Mouse (Mus musculus): Measurements from ENCODE around the gene Myl9. TPM values are rescaled to one million over a fixed set of nuclear protein-coding genes. Genes with fewer than 3 reads are reported as not detected.
A peak's percentile ranks its signal among the peaks of the same experiment; 100 is the strongest.

The Myl9 gene
- total RNA-seq, 2 experiments from 2014 or later: not detected

DNA sequence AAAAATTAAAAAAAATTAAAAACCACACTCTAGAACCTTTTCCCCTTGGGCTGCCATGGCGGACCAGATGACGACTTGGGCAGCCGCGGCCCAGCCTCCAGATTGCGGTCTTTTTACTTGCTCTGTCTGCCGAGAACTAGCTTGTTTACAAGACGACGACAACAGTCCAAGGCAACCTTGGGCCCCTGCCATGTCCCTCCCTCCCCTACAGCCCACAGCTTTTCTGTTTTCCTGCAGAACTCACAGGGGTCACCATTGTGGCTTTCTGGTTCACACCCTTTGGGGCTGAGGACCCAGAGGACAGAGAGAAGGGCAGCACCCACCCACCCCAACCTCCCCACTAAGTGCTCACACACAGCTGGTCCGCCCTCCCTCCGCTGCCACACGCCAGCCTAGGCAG, 12.1 kb upstream of the Myl9 start:
- ATAC-seq (replicated peaks; ENCODE audit: poor library complexity, severe bottlenecking): no peak

DNA sequence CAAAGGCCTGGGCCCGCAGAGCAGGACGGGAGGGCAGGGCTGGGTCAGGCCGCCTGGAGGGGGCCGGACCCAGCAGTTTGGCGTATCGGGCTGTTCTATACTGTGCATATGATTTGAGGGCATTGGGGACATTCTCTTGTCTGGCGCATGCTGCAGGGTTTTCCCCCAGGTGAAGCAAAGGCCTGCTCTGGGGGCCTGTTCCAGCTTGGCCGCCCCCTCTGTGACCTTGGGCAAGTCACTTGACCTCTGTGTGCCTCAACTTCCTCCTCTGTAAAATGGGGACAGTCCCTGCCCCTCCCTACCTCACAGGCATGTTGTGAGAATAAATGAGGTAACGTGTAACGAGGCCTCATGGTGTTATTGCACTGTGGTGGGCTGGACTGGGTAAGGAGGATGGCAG, 11.2 kb upstream of the Myl9 start:
- ATAC-seq (replicated peaks; ENCODE audit: poor library complexity, severe bottlenecking): no peak

DNA sequence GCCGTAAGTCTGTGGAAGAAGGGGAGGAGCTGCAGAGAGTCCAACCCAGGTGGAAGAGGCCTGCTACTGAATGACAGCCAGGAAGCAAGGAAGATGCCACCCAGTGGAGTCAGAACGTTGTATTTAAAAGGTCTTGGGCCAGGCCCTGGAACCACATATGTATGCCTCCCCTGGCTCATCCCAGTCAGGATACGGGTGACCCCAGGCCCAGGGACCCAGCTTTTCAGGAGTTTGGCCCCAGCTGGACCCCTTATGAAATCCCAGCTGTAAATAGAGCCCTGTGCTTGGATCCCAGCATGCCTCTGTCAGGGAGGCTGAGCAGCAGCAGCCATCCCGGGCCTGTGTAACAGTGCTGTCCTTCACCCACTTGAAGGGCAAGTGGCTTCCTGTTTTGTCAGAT, 10.5 kb upstream of the Myl9 start:
- ATAC-seq (replicated peaks; ENCODE audit: poor library complexity, severe bottlenecking): no peak

DNA sequence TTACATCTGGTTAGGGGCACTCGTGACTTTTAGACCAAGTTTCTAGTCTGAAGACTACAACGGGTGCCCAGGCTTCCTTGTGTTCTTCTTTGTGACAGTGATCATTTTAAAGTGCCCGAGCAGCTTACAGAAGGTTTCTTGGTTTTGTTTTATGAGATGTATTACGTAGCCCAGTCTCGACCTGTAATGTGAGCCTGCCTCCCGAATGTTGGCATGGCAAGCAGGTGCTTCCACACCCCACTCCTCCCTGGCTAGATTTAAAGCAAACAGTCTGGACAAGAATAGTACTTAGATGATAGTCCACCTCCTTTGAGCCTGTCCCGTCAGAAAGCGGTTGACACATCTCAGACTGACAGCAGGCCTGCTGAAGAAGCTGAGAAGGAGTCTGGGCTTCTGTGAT, 9.6 kb upstream of the Myl9 start:
- ATAC-seq (replicated peaks; ENCODE audit: poor library complexity, severe bottlenecking): no peak

DNA sequence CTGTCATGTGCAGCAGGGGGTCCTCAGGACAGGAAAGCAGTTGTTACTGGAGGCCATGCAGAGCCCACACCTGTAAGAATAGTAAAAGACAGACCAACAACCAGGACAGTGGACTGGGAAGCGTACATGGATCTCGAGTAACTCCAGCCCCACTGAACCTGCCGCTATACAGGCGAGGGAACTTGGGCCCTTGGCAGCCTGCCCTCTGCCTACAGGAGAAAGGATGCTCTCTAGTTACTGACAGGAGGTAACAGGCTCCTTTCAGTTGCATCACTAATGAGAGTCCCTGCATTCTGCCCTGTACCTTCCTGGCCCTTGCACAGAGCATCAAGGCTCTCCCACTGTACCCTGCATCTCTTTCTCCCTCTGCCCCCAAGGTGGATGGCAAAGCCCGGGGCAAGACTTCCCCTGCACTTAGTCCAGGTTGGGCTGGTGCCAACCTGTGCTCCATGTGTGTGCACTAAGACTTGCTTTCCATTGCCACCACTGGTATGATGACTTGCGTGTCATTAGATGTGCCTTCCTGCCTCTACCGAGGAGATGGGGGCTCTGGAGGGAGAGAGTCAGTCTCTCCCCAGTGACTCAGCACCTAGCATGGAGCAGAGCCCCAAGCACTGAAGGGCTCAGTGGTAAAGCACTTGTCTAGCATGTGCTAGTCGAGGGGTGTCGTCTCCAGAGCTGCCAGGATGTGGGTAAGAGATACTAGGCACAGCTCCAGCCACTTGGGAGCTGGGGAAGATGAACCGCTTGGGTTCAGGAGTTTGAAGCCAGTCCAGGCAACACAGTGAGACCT, 8.8 kb upstream of the Myl9 start:
- 0 out of 2 replicates have a peak, but pooled peaks have one; percentile 12 for ATAC-seq (replicated peaks; ENCODE audit: poor library complexity, severe bottlenecking)

DNA sequence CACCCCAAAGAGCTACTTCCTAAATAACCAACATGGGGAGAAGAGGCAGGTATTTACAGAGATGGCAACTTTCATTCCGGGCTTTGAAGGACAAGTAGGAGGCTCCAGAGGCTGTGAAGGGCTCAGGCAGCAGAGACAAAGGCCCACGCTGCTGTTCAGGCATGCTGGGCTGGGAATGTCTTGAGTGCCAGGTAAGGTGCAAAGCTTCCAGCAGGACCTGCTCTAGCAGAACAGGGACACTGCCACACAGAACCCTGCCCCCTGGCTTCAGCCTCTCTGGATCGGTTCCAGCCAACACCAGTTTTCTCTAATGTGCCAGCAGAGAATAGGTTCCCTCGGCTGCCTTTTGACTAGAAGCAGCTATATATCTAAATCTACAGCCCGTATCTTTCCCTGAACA, 8.1 kb upstream of the Myl9 start:
- ATAC-seq (replicated peaks; ENCODE audit: poor library complexity, severe bottlenecking): no peak

DNA sequence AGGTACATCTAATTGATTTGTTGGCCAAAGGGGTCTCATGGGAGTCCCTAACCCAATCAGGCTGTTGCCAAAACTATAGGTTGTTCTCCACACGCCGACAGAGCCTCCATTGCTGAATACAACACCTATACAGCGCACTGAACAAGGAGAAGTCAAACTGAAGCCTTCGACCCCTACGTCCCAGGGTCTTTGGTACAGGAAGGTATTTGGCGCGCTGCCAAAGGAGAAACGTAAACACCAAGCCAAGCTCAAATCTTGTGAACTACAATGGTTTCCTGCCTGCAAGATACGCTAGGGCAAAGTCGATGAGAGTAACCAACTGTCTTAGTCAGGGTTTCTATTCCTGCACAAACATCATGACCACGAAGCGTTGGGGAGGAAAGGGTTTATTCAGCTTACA, 5.9 kb upstream of the Myl9 start:
- no peak for ATAC-seq (replicated peaks; ENCODE audit: poor library complexity, severe bottlenecking)

DNA sequence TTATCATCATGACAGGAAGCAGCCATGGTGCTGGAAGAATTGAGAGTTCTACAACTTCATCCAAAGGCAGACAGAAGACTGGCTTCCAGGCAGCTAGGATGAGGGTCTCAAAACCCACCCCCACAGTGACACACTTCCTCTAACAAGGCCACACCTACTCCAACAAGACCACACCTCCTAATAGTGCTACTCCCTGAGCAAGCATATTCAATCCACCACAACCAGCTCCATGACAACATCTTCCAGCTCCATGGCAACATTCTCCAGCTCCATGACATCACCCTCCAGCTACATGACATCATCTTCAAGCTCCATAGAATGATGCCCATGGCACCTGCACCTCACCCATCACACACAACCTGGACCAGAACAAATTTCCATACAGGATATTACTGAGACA, 1.8 kb upstream of the Myl9 start:
- no peak for ATAC-seq (replicated peaks; ENCODE audit: poor library complexity, severe bottlenecking)

DNA sequence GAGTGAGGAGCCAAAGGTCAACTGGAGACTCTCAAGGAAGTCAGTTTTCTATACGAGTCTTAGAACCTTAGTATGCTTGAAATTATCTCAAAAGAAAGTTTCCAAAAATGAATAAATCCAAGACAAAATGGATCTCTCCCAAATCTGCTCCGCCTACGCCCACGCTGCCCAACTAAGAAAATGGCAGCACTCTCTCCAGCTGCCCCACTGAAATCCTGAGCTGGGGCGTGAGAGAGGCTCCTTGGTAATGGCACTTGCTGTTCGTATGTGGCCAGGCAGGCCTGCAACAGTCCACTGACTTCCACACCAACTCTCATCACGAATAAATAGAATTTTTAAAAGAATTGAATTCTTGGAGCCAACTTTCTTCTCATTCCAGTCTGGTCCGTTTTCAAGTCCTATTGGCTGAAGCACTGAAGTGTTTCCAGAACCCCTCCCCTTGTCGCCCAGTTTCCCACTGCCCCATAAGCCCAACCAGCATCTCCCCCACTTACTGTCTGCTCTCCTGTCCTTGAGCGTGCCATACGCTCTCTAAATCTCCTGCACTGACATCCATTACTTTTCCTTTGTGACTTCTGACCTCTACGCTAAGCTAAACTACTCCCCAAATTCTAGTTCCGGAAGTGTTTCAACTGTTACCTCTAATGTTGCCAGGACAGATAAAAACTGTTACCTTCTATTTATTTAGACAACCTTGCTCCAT, 1.0 kb upstream of the Myl9 start:
- no peak for ATAC-seq (replicated peaks; ENCODE audit: poor library complexity, severe bottlenecking)

DNA sequence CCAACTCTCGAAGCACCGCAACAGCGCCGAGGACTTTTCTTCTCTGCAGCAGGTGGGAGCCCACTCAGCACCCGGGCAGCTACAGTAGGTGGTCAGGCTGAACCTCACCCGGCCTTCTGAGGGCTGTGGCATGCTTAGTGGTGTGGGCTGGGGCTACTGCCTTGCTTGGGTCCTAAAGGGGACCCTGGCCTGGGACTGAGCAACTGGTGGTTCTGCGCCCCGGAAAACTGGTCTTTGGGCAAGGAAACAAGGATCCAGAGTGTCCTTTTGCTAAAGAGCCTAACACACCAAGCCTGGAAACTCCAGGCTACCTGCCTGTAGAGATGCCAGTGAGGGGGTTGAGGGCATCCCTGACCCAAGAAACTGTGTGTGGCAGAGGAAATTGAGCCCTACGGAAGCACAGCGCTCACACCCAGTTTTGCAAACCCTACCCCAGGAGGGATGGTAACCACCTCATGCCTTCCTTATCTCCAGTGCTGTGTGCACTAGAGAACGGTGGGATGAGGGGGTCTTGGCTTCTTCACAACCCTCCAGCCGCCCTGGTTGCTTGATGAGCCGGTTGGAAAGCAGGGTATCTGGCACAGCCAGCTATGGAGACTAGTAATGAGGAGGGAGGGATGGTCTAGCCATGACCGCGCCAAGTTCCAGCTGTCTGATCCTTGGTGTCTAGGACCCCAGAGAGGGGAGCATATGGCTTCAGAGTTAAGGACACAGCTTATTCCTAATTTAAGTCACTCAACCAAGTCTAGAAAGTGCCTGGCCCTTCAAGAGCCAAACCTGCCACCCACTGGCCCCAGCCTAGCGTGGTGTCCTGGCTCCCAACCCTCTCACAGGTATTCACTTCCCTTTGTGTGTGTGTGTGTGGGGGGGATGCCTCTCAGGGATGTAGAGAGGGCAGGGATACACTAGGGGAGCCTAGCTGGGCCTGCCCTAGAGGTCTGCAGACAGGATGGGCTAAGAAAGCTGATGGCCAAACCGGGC, 525 bp downstream of the Myl9 start:
- ATAC-seq (replicated peaks; ENCODE audit: poor library complexity, severe bottlenecking): no peak

DNA sequence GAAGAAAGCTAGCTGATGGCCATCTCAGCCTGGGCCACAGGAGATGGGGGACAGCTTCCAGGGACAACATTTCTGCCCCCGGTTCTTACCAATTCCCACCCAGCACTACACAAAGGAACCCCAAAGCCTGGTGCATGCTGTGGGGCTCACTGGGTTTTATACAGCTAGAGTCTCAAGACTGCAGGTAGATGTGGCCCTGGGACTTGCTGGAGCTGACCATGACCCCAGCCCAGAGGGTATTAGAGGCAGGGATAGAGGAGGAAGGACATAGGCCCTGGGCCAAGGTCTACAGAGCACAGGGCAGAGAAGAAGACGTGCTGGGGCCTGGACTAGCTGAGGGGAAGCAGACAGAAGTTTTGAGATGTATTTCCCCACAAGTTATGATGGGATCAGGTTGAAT, 1.7 kb downstream of the Myl9 start:
- no peak for ATAC-seq (replicated peaks; ENCODE audit: poor library complexity, severe bottlenecking)

DNA sequence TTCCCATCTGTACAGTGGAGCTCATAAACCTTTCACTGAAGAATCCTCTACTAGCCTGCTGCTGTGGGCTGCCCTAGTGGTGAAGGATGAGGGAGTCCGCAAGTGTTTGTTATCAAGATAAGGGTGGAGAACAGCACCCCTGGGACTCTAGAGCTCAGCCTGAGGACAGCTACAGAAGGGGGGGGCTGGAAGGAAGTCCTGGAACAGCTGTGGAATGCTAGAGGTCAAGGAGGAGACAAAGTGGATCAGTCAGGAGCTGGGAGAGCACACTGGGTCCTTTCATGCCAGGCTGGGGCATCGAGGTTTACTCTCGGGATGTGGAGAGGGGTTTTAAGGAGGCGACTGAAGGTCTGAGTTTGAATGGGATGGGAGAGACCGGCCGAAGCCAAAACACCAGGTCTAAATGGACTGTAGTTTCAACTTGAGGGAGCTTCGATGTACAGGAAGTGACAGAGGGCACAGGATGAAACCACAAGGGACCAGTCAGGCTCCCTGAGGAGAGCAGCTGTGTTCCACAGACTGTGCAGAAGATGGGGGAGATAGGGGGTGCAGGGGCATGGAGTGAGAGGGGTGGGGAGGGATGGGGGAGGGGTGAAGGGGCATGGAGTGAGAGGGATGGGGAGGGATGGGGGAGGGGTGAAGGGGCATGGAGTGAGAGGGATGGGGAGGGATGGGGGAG, 2.2 kb downstream of the Myl9 start:
- no peak for ATAC-seq (replicated peaks; ENCODE audit: poor library complexity, severe bottlenecking)

DNA sequence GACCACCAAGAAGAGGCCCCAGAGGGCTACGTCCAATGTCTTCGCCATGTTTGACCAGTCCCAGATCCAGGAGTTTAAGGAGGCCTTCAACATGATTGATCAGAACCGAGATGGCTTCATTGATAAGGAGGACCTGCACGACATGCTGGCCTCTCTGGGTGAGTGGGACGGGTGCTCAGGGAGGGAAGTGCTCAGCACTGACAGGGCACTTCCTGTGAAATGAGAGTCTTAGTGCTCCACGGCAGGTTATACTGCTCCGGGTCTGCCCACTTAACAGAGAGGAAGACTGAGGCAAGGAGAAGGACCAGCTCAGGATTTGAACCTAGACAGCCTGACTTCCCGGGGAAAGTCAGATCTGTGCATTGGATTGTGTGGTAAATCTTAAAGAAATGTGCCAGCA, 3.4 kb downstream of the Myl9 start:
- no peak for ATAC-seq (replicated peaks; ENCODE audit: poor library complexity, severe bottlenecking)

DNA sequence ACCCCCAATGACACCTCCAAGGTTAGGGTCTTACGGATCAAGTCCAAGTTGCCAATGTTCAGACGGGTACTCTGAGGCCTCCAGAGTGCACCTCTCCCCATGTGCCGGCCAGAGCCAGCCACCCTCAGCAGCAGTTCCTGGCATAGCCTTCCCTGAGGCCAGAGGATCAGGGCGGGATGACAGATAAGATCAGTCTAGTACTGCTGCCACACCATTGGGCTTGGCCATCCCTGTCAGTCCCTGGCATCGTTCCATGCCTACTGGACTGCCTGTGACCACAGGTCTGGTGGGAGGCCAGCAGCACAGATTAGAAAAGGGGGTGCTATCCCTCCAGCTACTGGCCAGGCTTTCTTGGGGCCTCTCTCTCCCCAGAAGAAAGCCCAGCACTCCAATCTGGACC, 3.8 kb downstream of the Myl9 start:
- no peak for ATAC-seq (replicated peaks; ENCODE audit: poor library complexity, severe bottlenecking)

DNA sequence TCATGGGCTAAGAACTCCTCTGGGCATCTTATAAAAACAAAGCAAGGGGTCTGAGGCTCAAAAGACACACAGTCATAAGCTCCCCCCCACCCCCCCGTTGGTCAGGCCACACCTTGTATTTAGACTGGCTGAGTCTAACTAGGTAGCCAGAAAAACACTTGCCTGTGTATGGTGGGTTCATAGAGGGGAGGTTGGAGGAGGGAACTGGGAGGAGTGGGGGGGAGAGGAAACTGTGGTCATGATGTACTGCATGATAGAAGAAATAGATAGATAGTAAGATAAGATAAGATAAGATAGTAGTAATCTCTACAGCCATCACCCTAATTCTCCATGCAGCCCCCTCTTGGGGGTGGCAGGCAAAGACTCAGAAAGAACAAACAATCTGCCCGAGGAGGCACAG, 4.3 kb downstream of the Myl9 start:
- ATAC-seq (replicated peaks; ENCODE audit: poor library complexity, severe bottlenecking): no peak

DNA sequence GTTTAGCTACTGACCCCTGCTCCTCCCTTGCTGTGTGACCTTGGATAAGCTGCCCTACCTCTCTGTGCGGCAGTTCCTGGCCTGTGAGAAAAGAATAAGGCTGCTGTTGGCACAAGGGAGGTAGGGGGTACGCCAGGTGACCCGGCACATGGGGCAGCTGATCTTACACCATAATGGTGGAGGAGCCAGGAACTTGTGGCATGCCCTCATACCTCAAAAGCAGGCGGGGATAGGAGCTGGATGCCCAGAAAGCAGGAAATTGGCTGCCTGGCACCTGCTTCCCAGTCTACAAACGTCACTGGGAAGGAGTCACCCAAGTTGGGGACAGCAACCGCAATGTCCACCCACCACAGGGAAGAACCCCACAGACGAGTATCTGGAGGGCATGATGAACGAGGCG, 4.9 kb downstream of the Myl9 start:
- no peak for ATAC-seq (replicated peaks; ENCODE audit: poor library complexity, severe bottlenecking)

DNA sequence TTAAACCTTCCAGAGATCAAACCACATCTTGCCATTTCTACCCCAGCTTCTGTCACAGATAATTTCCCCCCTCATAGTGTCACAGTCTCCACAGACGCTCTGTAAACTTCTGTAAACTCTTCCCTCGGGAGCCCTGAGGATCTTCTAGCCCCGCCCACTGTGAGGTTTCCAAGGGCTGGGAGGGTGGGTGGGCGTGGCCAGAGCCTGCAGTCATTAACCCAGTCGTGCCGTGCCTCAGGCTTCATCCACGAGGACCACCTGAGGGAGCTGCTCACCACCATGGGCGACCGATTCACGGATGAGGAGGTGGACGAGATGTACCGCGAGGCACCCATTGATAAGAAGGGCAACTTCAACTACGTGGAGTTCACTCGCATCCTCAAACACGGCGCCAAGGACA, 5.5 kb downstream of the Myl9 start:
- peak; percentile 20; the same call in 1 of the 2 replicates for ATAC-seq (replicated peaks; ENCODE audit: poor library complexity, severe bottlenecking)

DNA sequence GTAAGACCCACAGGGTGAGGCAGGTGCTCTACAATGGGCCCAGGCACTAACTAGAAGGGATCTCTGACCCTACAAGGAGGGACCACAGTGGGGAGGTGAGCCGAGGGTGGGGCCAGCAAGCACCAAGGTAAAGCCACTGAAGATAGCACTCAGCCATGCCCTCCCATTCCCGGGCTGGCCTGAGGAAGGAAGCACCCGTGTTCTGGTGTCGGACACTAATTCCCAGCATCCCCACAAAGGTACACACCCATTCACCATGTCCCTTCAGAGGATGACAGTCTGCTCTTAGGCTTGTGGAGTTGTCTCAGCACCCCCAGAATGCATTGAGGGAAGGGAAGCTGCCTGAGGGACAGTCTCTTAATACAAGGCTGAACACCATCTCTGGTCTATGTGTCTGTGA, 6.1 kb downstream of the Myl9 start:
- no peak for ATAC-seq (replicated peaks; ENCODE audit: poor library complexity, severe bottlenecking)

DNA sequence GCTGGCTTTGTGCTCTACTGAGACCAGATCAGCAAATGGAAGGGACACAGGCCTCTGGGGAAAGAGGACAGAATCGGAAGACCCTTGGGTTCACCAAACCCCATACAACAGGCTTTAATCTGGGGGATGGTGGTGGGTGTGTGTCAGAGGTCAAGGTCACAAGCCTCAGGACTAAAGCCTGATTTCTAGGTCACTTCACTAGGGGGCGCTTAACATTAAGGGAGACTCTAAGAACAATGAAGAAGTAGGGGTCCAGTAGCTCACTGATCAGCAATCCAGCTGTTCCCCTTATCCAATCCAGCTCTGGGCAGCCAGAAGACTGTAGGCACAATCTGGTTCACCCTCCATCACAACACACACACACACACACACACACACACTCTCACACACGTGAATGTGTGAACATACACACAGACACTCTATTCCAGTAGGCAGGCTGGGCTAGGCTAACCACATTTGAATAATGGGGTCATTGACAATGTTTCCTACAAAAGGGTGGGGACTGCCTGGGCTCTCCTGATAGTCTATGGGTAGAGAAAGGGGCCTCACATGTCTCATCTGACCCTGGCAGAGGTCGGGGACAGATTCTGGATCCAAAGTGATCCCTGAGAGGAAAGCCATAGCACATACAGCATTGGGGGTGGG, 6.7 kb downstream of the Myl9 start:
- ATAC-seq (replicated peaks; ENCODE audit: poor library complexity, severe bottlenecking): no peak
